Mouse (Mus musculus) liver, embryonic 14.5 days (tissue): ENCODE results near the gene Ap2a2.

ENCODE experiments used
- CTCF ChIP-seq: IDR thresholded peaks from 2 replicates; pipeline ENCODE4 v1.5.1; 2016; ENCODE audit warnings: antibody characterized with exemption, low read depth, control low read depth
- EP300 ChIP-seq: IDR thresholded peaks from 2 replicates; pipeline ENCODE4 v1.6.1; 2016; ENCODE audit warnings: antibody characterized with exemption, low read depth

DNA sequence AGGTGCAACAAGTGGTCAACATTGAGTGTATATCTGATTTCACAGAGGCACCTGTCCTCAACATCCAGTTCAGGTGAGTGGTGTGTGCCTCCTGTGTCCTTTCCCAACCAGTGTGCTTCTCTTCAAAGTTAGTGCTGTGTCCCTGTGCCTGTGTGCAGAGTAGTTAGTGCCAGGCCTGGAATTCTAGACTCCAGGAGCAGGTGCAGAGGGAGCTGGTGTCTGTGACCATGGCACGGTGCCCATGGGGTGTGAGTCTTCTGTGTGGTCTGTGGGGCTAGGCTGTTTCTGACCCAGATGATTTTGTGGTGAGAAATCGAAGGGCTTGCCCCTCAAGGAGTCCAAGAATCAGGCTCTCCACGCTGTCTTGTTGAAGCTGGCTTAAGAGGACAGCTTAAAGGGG is 67.3 kb downstream of the Ap2a2 start:
- TF ChIP-seq CTCF (no peak), EP300 (no peak)
